Mouse (Mus musculus): Measurements from ENCODE around the gene Cobl. TPM values are rescaled to one million over a fixed set of nuclear protein-coding genes. Genes with fewer than 3 reads are reported as not detected.

The Cobl gene
- polyA plus RNA-seq, 1 experiment from 2014 or later: 12.0 TPM

GRCm38 (mm10) chr11:12443185-12443584 is 21.6 kb downstream of the Cobl start:
- Histone ChIP-seq H3K27me3 (no peaks in the 10 kb centered on the region), H3K9me3 (no peaks in the 10 kb centered on the region), H3K4me3 (no peak overlapping the region), H3K27ac (no peak overlapping the region), H3K4me1 (peaks cover 11% of the 10 kb centered on the region), H3K4me2 (no peak overlapping the region), H3K36me3 (no peaks in the 10 kb centered on the region), H3K9ac (no peak overlapping the region)
- no peak for ATAC-seq (ENCODE audit: borderline replicate concordance, extremely low read depth, low FRiP score, low TSS enrichment)
- WGBS: 60% methylated on average over 5 of the region's 5 CpGs

DNA sequence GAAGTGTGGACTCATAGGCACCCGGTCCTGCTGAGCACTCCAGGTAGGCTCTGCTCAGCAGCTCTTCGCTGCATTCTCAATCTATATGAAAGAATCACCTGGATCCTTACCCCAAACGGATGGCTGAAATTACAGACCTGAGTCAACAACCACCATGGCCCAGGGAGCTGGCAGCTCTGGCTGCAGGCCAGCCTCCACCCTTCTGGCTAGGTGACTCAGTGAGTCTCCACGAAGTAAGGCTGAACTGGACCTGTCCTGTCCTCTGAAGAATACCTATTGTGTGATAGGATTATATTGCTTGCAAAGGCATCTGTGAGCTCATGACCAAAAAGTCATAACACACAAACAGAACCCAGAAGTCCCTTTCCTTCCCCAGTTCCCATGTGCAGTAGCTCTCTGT is 22.5 kb downstream of the Cobl start:
- H3K36me3 ChIP-seq: no peaks in the 10 kb centered on the region
- H3K9ac ChIP-seq: no peak overlapping the region
- WGBS: 59% methylated on average over 4 of the region's 4 CpGs
- no peak overlapping the region for H3K4me3 ChIP-seq
- H3K27ac ChIP-seq: no peak overlapping the region
- no peaks in the 10 kb centered on the region for H3K9me3 ChIP-seq
- no peak overlapping the region for H3K4me2 ChIP-seq
- no peaks in the 10 kb centered on the region for H3K27me3 ChIP-seq
- peak; percentile 55; the same call in 1 of the 2 replicates for ATAC-seq (ENCODE audit: borderline replicate concordance, extremely low read depth, low FRiP score, low TSS enrichment)
- H3K4me1 ChIP-seq: peaks cover 11% of the 10 kb centered on the region

DNA sequence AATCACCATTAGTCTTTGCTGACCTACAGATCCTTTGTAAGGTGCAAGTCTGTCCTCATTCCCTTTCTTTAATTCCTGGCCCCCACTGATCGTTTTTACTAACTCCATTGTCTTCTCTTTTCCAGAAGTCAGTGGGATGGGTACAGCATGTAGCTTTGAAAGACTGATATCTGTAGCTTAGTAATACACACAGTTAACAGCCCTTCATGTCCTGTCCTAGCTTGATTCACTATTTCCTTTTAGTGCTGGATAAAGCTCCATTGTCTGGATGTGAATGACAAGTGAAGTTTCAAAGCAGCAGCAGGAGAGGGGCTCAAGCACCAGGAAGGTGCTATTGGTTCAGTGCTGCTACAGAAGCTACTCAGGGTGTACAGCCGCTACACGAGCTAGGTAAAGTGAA is 28.9 kb downstream of the Cobl start:
- Histone ChIP-seq H3K27ac (no peak overlapping the region), H3K4me2 (no peak overlapping the region), H3K4me1 (peaks cover 20% of the 10 kb centered on the region), H3K4me3 (no peak overlapping the region), H3K9ac (no peak overlapping the region), H3K36me3 (no peaks in the 10 kb centered on the region), H3K9me3 (no peaks in the 10 kb centered on the region), H3K27me3 (no peaks in the 10 kb centered on the region)
- ATAC-seq (ENCODE audit: borderline replicate concordance, extremely low read depth, low FRiP score, low TSS enrichment): no peak
- WGBS: 67% methylated on average over 3 of the region's 3 CpGs

GRCm38 (mm10) chr11:12435018-12435417 is 29.7 kb downstream of the Cobl start:
- no peak overlapping the region for H3K4me2 ChIP-seq
- 28% methylated on average over 4 of the region's 4 CpGs for WGBS
- no peaks in the 10 kb centered on the region for H3K27me3 ChIP-seq
- H3K4me3 ChIP-seq: no peak overlapping the region
- H3K4me1 ChIP-seq: peaks cover 29% of the 10 kb centered on the region
- ATAC-seq (ENCODE audit: borderline replicate concordance, extremely low read depth, low FRiP score, low TSS enrichment): no peak
- H3K36me3 ChIP-seq: no peaks in the 10 kb centered on the region
- H3K9me3 ChIP-seq: no peaks in the 10 kb centered on the region
- H3K27ac ChIP-seq: no peak overlapping the region
- H3K9ac ChIP-seq: no peak overlapping the region

GRCm38 (mm10) chr11:12434597-12434996 is 30.2 kb downstream of the Cobl start:
- Histone ChIP-seq H3K4me2 (no peak overlapping the region), H3K9ac (no peak overlapping the region), H3K27ac (no peak overlapping the region), H3K27me3 (no peaks in the 10 kb centered on the region), H3K4me3 (no peak overlapping the region), H3K9me3 (no peaks in the 10 kb centered on the region), H3K4me1 (peaks cover 33% of the 10 kb centered on the region), H3K36me3 (no peaks in the 10 kb centered on the region)
- 34% methylated on average over 4 of the region's 4 CpGs for WGBS
- peak; percentile 21; the same call in 1 of the 2 replicates for ATAC-seq (ENCODE audit: borderline replicate concordance, extremely low read depth, low FRiP score, low TSS enrichment)

DNA sequence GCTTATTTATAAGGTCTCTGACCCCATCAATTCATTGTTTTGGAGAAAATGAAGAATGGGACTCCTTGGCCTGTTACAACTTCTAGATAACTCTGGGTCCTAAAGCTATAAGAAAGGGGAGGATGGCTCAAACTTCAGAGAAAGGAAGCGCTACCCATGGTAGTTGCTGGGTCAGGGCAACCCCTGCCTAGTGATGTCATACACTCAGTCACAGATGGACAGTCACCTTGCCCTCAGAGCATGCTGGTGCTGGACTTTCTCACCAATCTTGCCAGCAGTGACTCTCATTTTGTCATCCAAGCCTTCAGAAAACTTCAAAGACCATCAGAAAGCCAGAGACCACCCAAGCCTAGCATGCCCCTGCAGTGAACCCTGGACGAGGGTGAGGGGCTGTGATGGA is 32.8 kb downstream of the Cobl start:
- no peak overlapping the region for H3K4me2 ChIP-seq
- H3K27me3 ChIP-seq: no peaks in the 10 kb centered on the region
- WGBS: 72% methylated on average over 2 of the region's 2 CpGs
- no peaks in the 10 kb centered on the region for H3K36me3 ChIP-seq
- H3K4me1 ChIP-seq: peaks cover 41% of the 10 kb centered on the region
- no peak for ATAC-seq (ENCODE audit: borderline replicate concordance, extremely low read depth, low FRiP score, low TSS enrichment)
- no peak overlapping the region for H3K4me3 ChIP-seq
- H3K9ac ChIP-seq: no peak overlapping the region
- no peak overlapping the region for H3K27ac ChIP-seq
- H3K9me3 ChIP-seq: no peaks in the 10 kb centered on the region

- H3K4me1 ChIP-seq: peaks cover 44% of the 10 kb centered on the region
- H3K27me3 ChIP-seq: no peaks in the 10 kb centered on the region
- H3K9ac ChIP-seq: no peak overlapping the region
- no peaks in the 10 kb centered on the region for H3K9me3 ChIP-seq
- peak; percentile 87 for ATAC-seq (ENCODE audit: borderline replicate concordance, extremely low read depth, low FRiP score, low TSS enrichment)
- peak overlapping the region; percentile 76 for H3K27ac ChIP-seq
- no peak overlapping the region for H3K4me2 ChIP-seq
- H3K36me3 ChIP-seq: no peaks in the 10 kb centered on the region
- no peak overlapping the region for H3K4me3 ChIP-seq
- 5% methylated on average over 4 of the region's 4 CpGs for whole genome bisulfite sequencing
Observed at GRCm38 (mm10) chr11:12430231-12431041, 34.3 kb downstream of the Cobl start.

- WGBS: 65% methylated on average over 5 of the region's 5 CpGs
- Histone ChIP-seq H3K27ac (no peak overlapping the region), H3K4me2 (no peak overlapping the region), H3K9me3 (no peaks in the 10 kb centered on the region), H3K27me3 (no peaks in the 10 kb centered on the region), H3K4me1 (peaks cover 35% of the 10 kb centered on the region), H3K9ac (no peak overlapping the region), H3K36me3 (no peaks in the 10 kb centered on the region), H3K4me3 (no peak overlapping the region)
- no peak for ATAC-seq (ENCODE audit: borderline replicate concordance, extremely low read depth, low FRiP score, low TSS enrichment)
Observed at GRCm38 (mm10) chr11:12426746-12427145, 38.0 kb downstream of the Cobl start.

DNA sequence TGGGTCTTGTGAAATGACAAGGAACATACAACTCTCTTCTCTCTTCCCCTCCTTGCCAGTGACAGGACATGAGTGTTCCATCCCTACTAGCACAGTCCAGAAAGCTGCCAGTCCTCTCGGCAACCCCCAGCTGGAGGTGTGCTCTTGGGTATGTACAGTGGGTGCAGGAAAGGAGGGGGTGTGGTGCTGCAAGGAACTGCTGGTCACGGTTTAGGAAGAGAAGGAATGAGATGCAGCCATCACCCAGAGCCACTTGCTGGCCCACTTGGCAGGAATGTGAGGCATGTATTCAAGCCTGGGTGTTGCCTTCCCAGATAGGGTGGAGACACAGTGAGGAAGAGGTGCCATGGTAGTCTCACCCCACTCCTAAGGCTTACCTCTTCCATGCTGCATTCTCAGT is 40.6 kb downstream of the Cobl start:
- Histone ChIP-seq H3K4me1 (peaks cover 18% of the 10 kb centered on the region), H3K9me3 (no peaks in the 10 kb centered on the region), H3K4me3 (no peak overlapping the region), H3K4me2 (no peak overlapping the region), H3K36me3 (no peaks in the 10 kb centered on the region), H3K9ac (no peak overlapping the region), H3K27ac (0 out of 2 replicates have a peak overlapping the region, but pooled peaks have one; percentile 16), H3K27me3 (no peaks in the 10 kb centered on the region)
- peak; percentile 57; the same call in 1 of the 2 replicates for ATAC-seq (ENCODE audit: borderline replicate concordance, extremely low read depth, low FRiP score, low TSS enrichment)
- WGBS: 43% methylated on average over 2 of the region's 2 CpGs

- H3K27ac ChIP-seq: 0 out of 2 replicates have a peak overlapping the region, but pooled peaks have one; percentile 9
- WGBS: 44% methylated on average over 5 of the region's 5 CpGs
- ATAC-seq (ENCODE audit: borderline replicate concordance, extremely low read depth, low FRiP score, low TSS enrichment): no peak; the same call in 1 of the 2 replicates
Observed at GRCm38 (mm10) chr11:12421183-12421582, 43.6 kb downstream of the Cobl start.

DNA sequence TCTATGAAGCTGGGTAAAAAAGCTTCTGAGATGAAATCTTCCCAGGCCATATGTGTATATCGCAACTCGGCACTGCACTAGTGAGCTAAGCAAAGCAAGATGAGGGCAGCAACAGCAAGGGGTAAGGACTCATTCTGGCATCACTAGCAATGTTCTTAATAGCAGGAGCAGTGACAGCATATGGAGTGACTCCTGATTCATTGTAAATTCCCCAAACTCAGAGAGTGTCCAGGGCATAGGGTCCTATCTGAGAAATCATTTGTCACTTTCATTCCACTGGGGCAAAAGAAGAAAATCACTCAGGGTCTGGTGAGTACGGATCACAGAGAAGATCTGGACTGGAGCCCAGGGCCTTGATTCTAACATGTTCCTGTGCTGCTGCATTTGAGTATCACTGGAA is 44.6 kb downstream of the Cobl start:
- H3K4me3 ChIP-seq: no peak overlapping the region
- no peak overlapping the region for H3K27ac ChIP-seq
- H3K9me3 ChIP-seq: no peaks in the 10 kb centered on the region
- no peaks in the 10 kb centered on the region for H3K36me3 ChIP-seq
- peaks cover 10% of the 10 kb centered on the region; the same call in 1 of the 2 replicates for H3K4me1 ChIP-seq
- no peak overlapping the region for H3K4me2 ChIP-seq
- no peak for ATAC-seq (ENCODE audit: borderline replicate concordance, extremely low read depth, low FRiP score, low TSS enrichment)
- WGBS: 47% methylated on average over 3 of the region's 3 CpGs
- no peak overlapping the region for H3K9ac ChIP-seq
- no peaks in the 10 kb centered on the region for H3K27me3 ChIP-seq

More at GRCm38 (mm10) chr11:12421183-12421582, 43.6 kb downstream of the Cobl start:
- Histone ChIP-seq H3K4me2 (no peak overlapping the region), H3K27me3 (no peaks in the 10 kb centered on the region), H3K9ac (no peak overlapping the region), H3K4me3 (no peak overlapping the region), H3K36me3 (no peaks in the 10 kb centered on the region), H3K9me3 (no peaks in the 10 kb centered on the region), H3K4me1 (peaks cover 10% of the 10 kb centered on the region; the same call in 1 of the 2 replicates)

GRCm38 (mm10) chr11:12416899-12417298 is 47.9 kb downstream of the Cobl start:
- H3K4me1 ChIP-seq: 0 out of 2 replicates have a peak, but pooled peaks cover 3% of the 10 kb centered on the region
- no peaks in the 10 kb centered on the region for H3K9me3 ChIP-seq
- no peaks in the 10 kb centered on the region for H3K27me3 ChIP-seq
- 63% methylated on average over 7 of the region's 7 CpGs for whole genome bisulfite sequencing
- no peak overlapping the region for H3K4me2 ChIP-seq
- ATAC-seq (ENCODE audit: borderline replicate concordance, extremely low read depth, low FRiP score, low TSS enrichment): no peak
- H3K27ac ChIP-seq: no peak overlapping the region
- H3K9ac ChIP-seq: no peak overlapping the region
- no peak overlapping the region for H3K4me3 ChIP-seq
- no peaks in the 10 kb centered on the region for H3K36me3 ChIP-seq
